Comparison of ENCODE assay signal across 22 mouse cellular contexts in genomic region chr1:118720474-118721095, GRCm38 (mm10).
A peak's percentile ranks its signal among the peaks of the same experiment; 100 is the strongest.
DNase-seq lines count a peak whose midpoint lies in the region; ATAC-seq and TF ChIP-seq lines count a peak whose summit lies in the region.
"Had no signal": no experiment of that assay in that cellular context is flagged by ENCODE, and none has a peak within 500 bp of the region (broad histone marks: within the 10 kb centered on the region; RNA-seq: fewer than 3 reads in every experiment).

No protein-coding gene starts in this region.

- WGBS in forebrain, embryonic 14.5 days, result 55% methylated on average over 8 of the region's 8 CpGs
- WGBS in forebrain, embryonic 15.5 days, result 51% methylated on average over 8 of the region's 8 CpGs
- WGBS in kidney, adult 2 months, result 61% methylated on average over 8 of the region's 8 CpGs

- no peak overlapping the region for H3K27ac ChIP-seq in forebrain, embryonic 14.5 days (ENCODE audit: low read depth, low read length)
- H3K27ac ChIP-seq in forebrain, embryonic 15.5 days (replicated peaks), result no peak overlapping the region
- H3K27ac ChIP-seq in kidney, adult 2 months (ENCODE audit: insufficient read depth, low read depth, low read length), result no peak overlapping the region
- H3K27ac ChIP-seq: embryonic facial prominence, embryonic 15.5 days; forebrain, embryonic 10.5 days; heart, adult 2 months; heart, embryonic 13.5 days; hindbrain, embryonic 10.5 days; hindbrain, embryonic 14.5 days; intestine, embryonic 15.5 days had no signal

- H3K36me3 ChIP-seq in forebrain, embryonic 14.5 days (ENCODE audit: control insufficient read depth, insufficient read depth, low read length), result no peaks in the 10 kb centered on the region
- no peaks in the 10 kb centered on the region for H3K36me3 ChIP-seq in forebrain, embryonic 15.5 days
- H3K36me3 ChIP-seq in kidney, adult 2 months (ENCODE audit: control insufficient read depth, insufficient read depth, low read length), result no peaks in the 10 kb centered on the region
- H3K36me3 ChIP-seq: embryonic facial prominence, embryonic 15.5 days; forebrain, embryonic 10.5 days; heart, embryonic 13.5 days; hindbrain, embryonic 10.5 days; intestine, embryonic 15.5 days had no signal

- no peak for TF ChIP-seq POLR2A in kidney, adult 2 months (IDR thresholded peaks at IDR 0.05; ENCODE audit: low read depth, low read length)

- no peak overlapping the region for H3K4me3 ChIP-seq in forebrain, embryonic 14.5 days (ENCODE audit: low read depth, low read length)
- H3K4me3 ChIP-seq in forebrain, embryonic 15.5 days, result no peak overlapping the region
- H3K4me3 ChIP-seq in kidney, adult 2 months (ENCODE audit: insufficient read depth, low read depth, low read length), result no peak overlapping the region
- H3K4me3 ChIP-seq: embryonic facial prominence, embryonic 15.5 days; erythroblast, embryonic 14.5 days; forebrain, embryonic 10.5 days; heart, adult 2 months; heart, embryonic 13.5 days; hindbrain, embryonic 10.5 days; intestine, embryonic 15.5 days had no signal

- H3K4me1 ChIP-seq in forebrain, embryonic 14.5 days (ENCODE audit: control insufficient read depth, insufficient read depth, low read length), result no peaks in the 10 kb centered on the region
- H3K4me1 ChIP-seq in forebrain, embryonic 15.5 days, result no peaks in the 10 kb centered on the region
- peaks cover 3% of the 10 kb centered on the region; the same call in 1 of the 2 replicates for H3K4me1 ChIP-seq in kidney, adult 2 months (ENCODE audit: control insufficient read depth, insufficient read depth, low read length)
- H3K4me1 ChIP-seq: embryonic facial prominence, embryonic 15.5 days; forebrain, embryonic 10.5 days; heart, embryonic 13.5 days; intestine, embryonic 15.5 days had no signal

- H3K9ac ChIP-seq in forebrain, embryonic 14.5 days (ENCODE audit: low read length), result no peak overlapping the region
- H3K9ac ChIP-seq in forebrain, embryonic 15.5 days (replicated peaks), result no peak overlapping the region
- H3K9ac ChIP-seq: embryonic facial prominence, embryonic 15.5 days; heart, embryonic 13.5 days; hindbrain, embryonic 14.5 days; intestine, embryonic 15.5 days had no signal

- no peak for ATAC-seq in forebrain, embryonic 14.5 days
- ATAC-seq in forebrain, embryonic 15.5 days (replicated peaks), result no peak
- ATAC-seq in megakaryocyte progenitor cell, adult 5-6 weeks (replicated peaks; ENCODE audit: poor library complexity), result peak; percentile 56
- ATAC-seq: activated CD4-positive, CD25-positive, alpha-beta regulatory T cell, adult 4 months; forebrain, embryonic 16.5 days; intestine, embryonic 15.5 days had no signal

- no peaks in the 10 kb centered on the region for H3K9me3 ChIP-seq in forebrain, embryonic 14.5 days (replicated peaks; ENCODE audit: control insufficient read depth, low read length)
- 0 out of 2 replicates have a peak, but pooled peaks cover 3% of the 10 kb centered on the region for H3K9me3 ChIP-seq in forebrain, embryonic 15.5 days
- H3K9me3 ChIP-seq: embryonic facial prominence, embryonic 15.5 days; intestine, embryonic 15.5 days had no signal

- TF ChIP-seq CTCF in kidney, adult 2 months (conservative IDR thresholded peaks at IDR 0.05; ENCODE audit: insufficient read depth, insufficient read length, low read depth, low read length), result no peak

- no peaks in the 10 kb centered on the region for H3K27me3 ChIP-seq in forebrain, embryonic 14.5 days (replicated peaks; ENCODE audit: control insufficient read depth, insufficient read depth, low read length)
- H3K27me3 ChIP-seq in forebrain, embryonic 15.5 days, result no peaks in the 10 kb centered on the region
- H3K27me3 ChIP-seq in kidney, adult 2 months (replicated peaks; ENCODE audit: control insufficient read depth, insufficient read depth, low read length), result no peaks in the 10 kb centered on the region
- H3K27me3 ChIP-seq: embryonic facial prominence, embryonic 15.5 days; heart, embryonic 13.5 days; intestine, embryonic 15.5 days had no signal

- DNase-seq in forebrain, embryonic 14.5 days (ENCODE audit: low spot score), result peak; percentile 7
- peak; percentile 50 for DNase-seq in R1 (ENCODE audit: low read depth, low spot score)
- peak; percentile 12 for DNase-seq in embryo, embryonic 10.5 days (ENCODE audit: low spot score)
- DNase-seq in ovary, postnatal 36 days (ENCODE audit: low spot score), result no peak
- DNase-seq in kidney, adult 2 months, result no peak
- DNase-seq: adrenal gland, postnatal 14 days; cerebellum, adult 18-20 months; cerebellum, postnatal 10 days; gastrocnemius, postnatal 10 days; heart, adult 2 months; heart, postnatal 10 days had no signal

- H3K4me2 ChIP-seq in forebrain, embryonic 14.5 days (ENCODE audit: low read length), result no peak overlapping the region
- H3K4me2 ChIP-seq in forebrain, embryonic 15.5 days (replicated peaks), result no peak overlapping the region
- H3K4me2 ChIP-seq: embryonic facial prominence, embryonic 15.5 days; heart, embryonic 13.5 days; hindbrain, embryonic 14.5 days; intestine, embryonic 15.5 days had no signal

Comparison
In these comparisons a context has a peak if more than half of its experiments do, and no peak if none do; other contexts are left out.
1. DNase-seq: peak in forebrain, embryonic 14.5 days (single experiment), R1 (single experiment) and embryo, embryonic 10.5 days (single experiment); none in ovary, postnatal 36 days (single experiment) and kidney, adult 2 months (single experiment).